ENCODE assay signal across 4 mouse cellular contexts in genomic region chr2:31551351-31551750, GRCm38 (mm10). TPM values are rescaled to one million over a fixed set of nuclear protein-coding genes. Genes with fewer than 3 reads are reported as not detected.
A peak's percentile ranks its signal among the peaks of the same experiment; 100 is the strongest.
DNase-seq lines count a peak whose midpoint lies in the region; ATAC-seq and TF ChIP-seq lines count a peak whose summit lies in the region.
"Not testable (repeated sequence)": the region's sequence is repeated elsewhere in the genome, so short reads cannot be mapped to it uniquely, and the experiment has no call there.

No protein-coding gene starts in this region.

- 84% methylated on average over 1 of the region's 3 CpGs for WGBS in midbrain, embryonic 11.5 days

- H3K27ac ChIP-seq in ES-E14 (ENCODE audit: insufficient read depth, low read depth, low read length, poor library complexity, severe bottlenecking); MEL (ENCODE audit: control insufficient read depth, low read depth, low read length); midbrain, embryonic 11.5 days (ENCODE audit: low read depth, low read length); testis, adult 2 months (ENCODE audit: control insufficient read depth, insufficient read depth, low read depth, low read length): not testable (repeated sequence)

- H3K4me1 ChIP-seq in ES-E14 (ENCODE audit: control insufficient read depth in 2 of 2, insufficient read depth in 2 of 2, low read length in 2 of 2, poor library complexity in 1 of 2); MEL (ENCODE audit: control insufficient read depth in 1 of 2, insufficient read depth in 2 of 2, low read length in 2 of 2); midbrain, embryonic 11.5 days (ENCODE audit: control insufficient read depth, insufficient read depth, low read length); testis, adult 2 months (ENCODE audit: control insufficient read depth, insufficient read depth, low read length): not testable (repeated sequence)

- TF ChIP-seq RAD21 in MEL (IDR thresholded peaks at IDR 0.05; ENCODE audit: low read depth, low read length), result not testable (repeated sequence)

- H3K36me3 ChIP-seq in ES-E14 (ENCODE audit: control insufficient read depth, insufficient read depth, low read length, poor library complexity, severe bottlenecking); MEL (ENCODE audit: control insufficient read depth in 1 of 2, insufficient read depth in 2 of 2, low read length in 2 of 2); midbrain, embryonic 11.5 days (ENCODE audit: control insufficient read depth, insufficient read depth, low read length); testis, adult 2 months (ENCODE audit: control insufficient read depth, insufficient read depth, low read length): not testable (repeated sequence)

- H3K27me3 ChIP-seq in MEL (ENCODE audit: control insufficient read depth in 1 of 2, insufficient read depth in 2 of 2, low read length in 2 of 2); midbrain, embryonic 11.5 days (ENCODE audit: control insufficient read depth, insufficient read depth, low read length); testis, adult 2 months (ENCODE audit: control insufficient read depth, insufficient read depth, low read length): not testable (repeated sequence)

- in situ Hi-C loops in ES-E14 (cut with MboI; ENCODE audit: low sequenced_read_pairs in 2 of 2, unreplicated experiment in 2 of 2), result not testable (repeated sequence)

- not testable (repeated sequence) for TF ChIP-seq POLR2A in MEL (IDR thresholded peaks at IDR 0.05; ENCODE audit: control insufficient read depth in 1 of 2, insufficient read depth in 1 of 2, low read depth in 1 of 2, low read length in 2 of 2, poor library complexity in 1 of 2); testis, adult 2 months (IDR thresholded peaks at IDR 0.05; ENCODE audit: control insufficient read depth, low read depth, low read length)

- TF ChIP-seq EP300 in MEL (IDR thresholded peaks at IDR 0.05; ENCODE audit: low read depth in 1 of 2, low read length in 2 of 2), result not testable (repeated sequence)

- H3K9ac ChIP-seq in ES-E14 (ENCODE audit: insufficient read depth, low read depth, low read length, poor library complexity, severe bottlenecking); MEL (ENCODE audit: control insufficient read depth, low read depth, low read length, poor library complexity, severe bottlenecking); midbrain, embryonic 11.5 days (ENCODE audit: low read length): not testable (repeated sequence)

- TF ChIP-seq CTCF in MEL (IDR thresholded peaks at IDR 0.05 in 2 of 3, conservative IDR thresholded peaks at IDR 0.05 in 1 of 3; ENCODE audit: control insufficient read depth in 1 of 3, insufficient read depth in 1 of 3, low read depth in 2 of 3, low read length in 3 of 3, poor library complexity in 1 of 3, severe bottlenecking in 1 of 3); testis, adult 2 months (IDR thresholded peaks at IDR 0.05; ENCODE audit: control insufficient read depth, insufficient read depth, insufficient replicate concordance, low read depth, low read length): not testable (repeated sequence)

- H3K79me2 ChIP-seq in MEL (ENCODE audit: control insufficient read depth, insufficient read depth, low read length, poor library complexity), result not testable (repeated sequence)

- not testable (repeated sequence) for DNase-seq in ES-E14 (ENCODE audit: low read depth, low spot score)
- peak; percentile 9 for DNase-seq in MEL (ENCODE audit: low read depth, low spot score)
- peak; percentile 59 for DNase-seq in midbrain, embryonic 11.5 days (ENCODE audit: low spot score, missing footprints)

- H3K4me3 ChIP-seq in ES-E14 (ENCODE audit: insufficient read depth in 1 of 2, low read depth in 1 of 2, low read length in 2 of 2, poor library complexity in 1 of 2, severe bottlenecking in 1 of 2); MEL (ENCODE audit: control insufficient read depth in 1 of 2, insufficient read depth in 1 of 2, low read depth in 2 of 2, low read length in 2 of 2); midbrain, embryonic 11.5 days (ENCODE audit: low read depth, low read length): not testable (repeated sequence)
- peak overlapping the region; percentile 39; the same call in 1 of the 2 replicates for H3K4me3 ChIP-seq in testis, adult 2 months (ENCODE audit: control insufficient read depth, low read depth, low read length)

- H3K4me2 ChIP-seq in midbrain, embryonic 11.5 days, result not testable (repeated sequence)

- not testable (repeated sequence) for H3K9me3 ChIP-seq in ES-E14 (ENCODE audit: control insufficient read depth, insufficient read depth, low read depth, low read length); MEL (replicated peaks; ENCODE audit: insufficient read depth, low read length); midbrain, embryonic 11.5 days (ENCODE audit: control insufficient read depth, low read length)

- not testable (repeated sequence) for ATAC-seq in midbrain, embryonic 11.5 days (ENCODE audit: low FRiP score)

TF ChIP-seq in ES-E14, 5 proteins besides CTCF, POLR2A, EP300 and RAD21:
- TF ChIP-seq ZNF384 (IDR thresholded peaks at IDR 0.05; ENCODE audit: low read depth, low read length), result peak; percentile 81

RNA-seq across cellular contexts. Expression of gene Fubp3, which starts 21.1 kb away (rescaled TPM):
- total RNA-seq in ES-E14 (2012; rRNA removed) (76.0 and 94.4 TPM in 2 replicates), MEL (2012; rRNA removed) (42.2 and 44.7 TPM in 2 replicates)
- polyA plus RNA-seq in MEL (2012; ENCODE audit: insufficient read depth in 1 of 2, insufficient read length in 2 of 2, low read depth in 1 of 2, low replicate concordance in 2 of 2, missing spikeins in 1 of 2), result 10 to 100 TPM in 1 of 2 experiments, not detected in 1; 80.0 TPM
- polyA plus RNA-seq in midbrain, embryonic 11.5 days (2014; fragmentation: Nextera tagmentation; extraction: Ambion mirVana), result 92.6 and 97.5 TPM in 2 replicates
- 11.2 and 11.5 TPM in 2 replicates for polyA plus RNA-seq in testis, adult 2 months (2012; rRNA removed)
